Mouse (Mus musculus) adrenal gland, postnatal 0 days (tissue): ENCODE results near the gene Tnfrsf25. TPM values are rescaled to one million over a fixed set of nuclear protein-coding genes. Genes with fewer than 3 reads are reported as not detected.

Experiments
- polyA plus RNA-seq: library from polyadenylated mRNA; unstranded; fragments of >200 nt; fragmentation: Nextera tagmentation; extraction: Ambion mirVana; gene quantifications from 2 replicates; pipeline ENCODE4 v1.2.1, GENCODE M21; 2015

Gene Tnfrsf25
- polyA plus RNA-seq = 0.20 and 0.75 TPM in 2 replicates

GRCm38 (mm10) chr4:152115921-152116612 lies at the start of gene Tnfrsf25:
Tnfrsf25 (plus strand) TSS chr4:152115934.

DNA sequence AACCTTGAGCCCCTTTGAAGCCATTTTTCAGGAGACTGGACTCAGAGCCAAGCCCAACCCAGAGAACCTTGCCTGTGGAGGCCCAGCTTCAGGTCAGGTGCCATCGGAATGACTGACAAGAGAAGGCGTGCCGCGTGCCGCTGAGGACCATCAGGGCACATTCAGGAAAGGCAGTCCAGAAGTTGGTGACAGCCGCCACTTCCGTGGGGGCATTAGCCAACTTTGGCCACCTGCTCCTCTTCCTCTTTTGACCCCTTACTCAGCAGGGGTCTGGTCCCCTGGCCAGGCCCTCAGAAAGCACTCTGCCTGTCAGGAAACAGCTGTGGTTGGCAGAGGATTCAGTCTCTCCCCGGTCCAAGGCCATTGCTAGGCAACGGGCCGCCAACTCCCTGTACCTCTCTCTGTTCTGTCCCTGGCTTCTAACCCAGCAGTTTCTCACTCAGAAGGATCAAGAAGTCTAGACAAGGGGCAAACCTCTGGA lies 43.6 kb upstream of the Tnfrsf25 start, which contains the start of gene Plekhg5:
TSS of gene Plekhg5 (plus strand) at position 378 of the 481 bp plus-strand sequence.

DNA sequence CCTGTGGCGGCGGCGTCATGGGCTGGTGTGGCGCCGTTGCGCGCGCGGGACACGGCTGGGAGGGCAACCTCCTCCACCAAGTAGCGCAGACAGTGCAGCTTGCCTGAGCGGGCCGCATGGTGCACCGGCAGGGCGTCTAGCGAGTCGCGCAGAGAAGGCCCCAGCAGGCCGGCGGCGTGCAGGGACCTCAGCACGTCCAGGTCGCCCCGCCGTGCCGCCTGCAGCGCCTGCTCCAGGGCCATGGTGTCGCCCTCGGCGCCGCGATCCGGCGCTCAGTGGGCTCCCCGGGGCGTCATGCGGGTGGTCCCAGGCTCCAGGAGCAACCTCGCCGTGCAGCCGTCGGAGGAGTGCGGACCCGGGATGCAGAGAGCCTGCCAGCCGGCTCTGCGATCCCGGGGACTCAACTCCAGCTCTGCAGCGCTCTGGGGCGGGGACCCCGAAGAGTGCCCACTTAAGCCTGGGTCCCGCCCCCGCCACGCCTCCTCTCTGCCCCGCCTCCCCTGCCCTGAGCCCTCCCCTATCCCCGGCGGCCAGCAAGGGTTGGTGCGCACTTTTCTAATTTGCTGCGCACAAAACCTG lies 36.3 kb downstream of the Tnfrsf25 start, which contains the start of gene Espn:
TSS of gene Espn (minus strand) at position 406 of the 579 bp plus-strand sequence.

DNA sequence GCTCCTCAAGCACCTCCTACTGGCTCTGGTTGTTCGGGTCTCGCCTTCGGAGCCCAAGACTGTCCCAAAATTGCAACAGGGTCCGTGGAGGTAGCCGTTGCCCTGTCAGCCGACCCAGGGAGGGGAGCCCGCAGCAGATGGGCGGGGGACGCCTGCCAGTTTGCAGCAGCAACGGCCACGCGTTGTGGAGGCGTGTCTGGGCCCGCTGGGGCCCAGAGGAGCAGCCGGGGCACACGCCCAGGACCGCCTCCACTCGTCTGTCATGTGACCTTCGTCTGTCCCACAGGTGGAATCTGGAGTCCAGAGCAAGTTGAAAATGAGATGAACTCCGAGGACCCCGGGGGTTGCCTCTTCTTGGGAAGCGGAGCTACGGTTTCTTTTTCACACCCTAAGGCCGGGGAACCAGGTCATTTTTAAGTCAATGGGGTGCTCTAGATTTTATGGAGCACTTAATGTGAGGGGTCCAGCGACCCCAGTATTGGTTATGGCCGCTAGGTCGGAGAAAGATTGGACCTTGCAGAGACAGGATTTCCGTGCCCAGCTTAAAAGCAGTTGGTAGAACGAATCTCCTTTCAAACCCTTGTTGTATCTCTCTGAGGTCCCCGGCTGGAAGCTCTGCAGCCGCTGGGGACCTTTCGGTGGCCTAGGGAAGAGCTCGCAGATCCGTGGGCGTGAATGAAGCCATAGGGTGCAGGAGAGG lies 43.0 kb downstream of the Tnfrsf25 start, which contains the start of gene Hes2:
TSS of gene Hes2 (plus strand) at position 283 of the 700 bp plus-strand sequence.

Other genes with a start within 250 kb of the Tnfrsf25 start
- 26.1 and 50.5 TPM in 2 replicates for gene Dnajc11, start 182.2 kb upstream of the Tnfrsf25 start, polyA plus RNA-seq
- gene Thap3, start 126.9 kb upstream of the Tnfrsf25 start, polyA plus RNA-seq = 30.5 and 39.3 TPM in 2 replicates
- gene Phf13, start 119.7 kb upstream of the Tnfrsf25 start, polyA plus RNA-seq = 19.6 and 20.9 TPM in 2 replicates
- 7.8 and 9.3 TPM in 2 replicates for gene Klhl21, start 107.1 kb upstream of the Tnfrsf25 start, polyA plus RNA-seq
- 11.7 and 14.0 TPM in 2 replicates for gene Zbtb48, start 88.3 kb upstream of the Tnfrsf25 start, polyA plus RNA-seq
- gene Tas1r1, start 77.4 kb upstream of the Tnfrsf25 start, polyA plus RNA-seq = 0.19 TPM in 1 of 2 replicates, not detected in the other
- gene Nol9, start 76.6 kb upstream of the Tnfrsf25 start, polyA plus RNA-seq = 10.1 and 14.7 TPM in 2 replicates
- gene Plekhg5, start 43.4 kb upstream of the Tnfrsf25 start, polyA plus RNA-seq = 5.9 and 8.2 TPM in 2 replicates
- 1.3 and 3.3 TPM in 2 replicates for gene Espn, start 36.4 kb downstream of the Tnfrsf25 start, polyA plus RNA-seq
- gene Hes2, start 42.9 kb downstream of the Tnfrsf25 start, polyA plus RNA-seq = 0.13 TPM in 1 of 2 replicates, not detected in the other
- gene Acot7, start 62.2 kb downstream of the Tnfrsf25 start, polyA plus RNA-seq = 43.7 and 96.9 TPM in 2 replicates
- 6.7 and 13.1 TPM in 2 replicates for gene Gpr153, start 158.3 kb downstream of the Tnfrsf25 start, polyA plus RNA-seq
- not detected in 2 replicates for gene Hes3, start 175.7 kb downstream of the Tnfrsf25 start, polyA plus RNA-seq
- 11.2 and 11.9 TPM in 2 replicates for gene Icmt, start 181.3 kb downstream of the Tnfrsf25 start, polyA plus RNA-seq
- 0.39 and 0.55 TPM in 2 replicates for gene Rnf207, start 203.1 kb downstream of the Tnfrsf25 start, polyA plus RNA-seq
- gene Rpl22, start 209.8 kb downstream of the Tnfrsf25 start, polyA plus RNA-seq = 575 and 1,124 TPM in 2 replicates
- 12.3 and 21.8 TPM in 2 replicates for gene Chd5, start 222.7 kb downstream of the Tnfrsf25 start, polyA plus RNA-seq